Mouse (Mus musculus): ENCODE results near the gene Zfhx3.

The Zfhx3 gene

DNA sequence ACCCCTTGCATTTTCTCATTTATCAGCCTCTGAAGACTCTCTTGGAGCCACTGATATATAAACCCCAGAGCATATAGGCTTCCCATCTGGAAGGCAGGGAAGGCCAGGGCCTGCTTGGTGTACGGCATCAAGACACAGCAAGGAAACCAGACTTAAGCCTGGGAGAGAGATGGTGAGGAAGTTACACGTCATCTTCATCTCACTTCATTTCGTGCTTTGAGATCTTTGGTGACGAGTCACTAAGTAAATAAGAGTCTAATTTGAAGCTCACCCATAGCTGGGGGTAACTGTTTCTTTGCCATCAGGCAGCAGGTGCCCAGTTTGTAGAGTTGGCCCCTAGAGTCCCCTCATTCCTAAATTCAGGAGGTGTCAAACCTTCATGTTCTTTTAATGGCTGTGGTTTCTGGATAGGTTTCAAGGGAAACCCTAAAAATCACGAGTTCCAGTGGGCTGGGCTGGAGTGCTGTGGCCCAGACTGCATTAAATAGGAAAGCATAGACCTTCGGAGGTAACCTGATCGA is 773.9 kb downstream of the Zfhx3 start:
- in situ Hi-C loops (cut with MboI, MseI): no loop called here

- in situ Hi-C loops (cut with MboI, MseI): no loop called here
These were observed 775.1 kb downstream of the Zfhx3 start for GRCm38 (mm10) chr8:108717545-108717944.

DNA sequence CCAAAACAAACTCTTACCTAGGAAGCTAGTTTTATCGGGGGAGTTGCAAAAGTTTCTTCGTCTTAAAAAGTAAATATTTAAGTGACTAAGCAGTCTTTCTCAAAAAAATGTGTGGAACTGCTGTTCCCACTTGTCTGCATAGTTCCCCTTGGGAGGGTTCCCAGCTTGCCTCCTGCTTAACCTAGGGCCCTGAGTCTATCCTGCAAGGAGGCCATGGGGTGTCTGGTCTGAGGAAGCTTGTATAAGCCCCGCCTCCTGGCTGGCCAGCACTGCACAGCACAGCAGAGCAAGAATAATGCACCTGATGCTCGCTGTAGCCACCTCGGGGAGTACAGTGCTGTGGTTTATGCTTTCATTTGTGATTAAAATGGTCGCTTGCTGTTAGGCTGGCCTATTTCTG is 775.6 kb downstream of the Zfhx3 start:
- in situ Hi-C loops (cut with MboI, MseI): no loop called here

DNA sequence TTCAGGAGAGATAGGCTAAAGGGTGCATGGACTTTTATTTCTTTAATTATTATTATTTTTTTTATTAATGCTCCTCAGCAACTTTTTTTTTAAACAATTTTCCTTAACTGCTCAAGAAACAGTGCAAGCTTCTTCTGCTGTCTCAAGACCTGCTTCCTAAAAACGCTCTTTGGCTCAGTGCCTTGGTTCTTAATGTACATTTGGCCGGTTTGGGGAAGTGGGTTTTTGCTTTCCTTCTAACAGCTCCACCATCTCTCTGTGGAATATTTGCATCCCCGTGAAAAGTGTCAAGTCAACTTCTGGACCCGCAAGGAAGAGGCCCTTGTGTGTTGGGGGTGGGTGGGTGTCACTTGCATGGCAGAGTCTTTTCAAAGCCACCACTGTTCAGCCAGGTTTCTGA is 778.4 kb downstream of the Zfhx3 start:
- in situ Hi-C loops (cut with MboI, MseI): no loop called here

DNA sequence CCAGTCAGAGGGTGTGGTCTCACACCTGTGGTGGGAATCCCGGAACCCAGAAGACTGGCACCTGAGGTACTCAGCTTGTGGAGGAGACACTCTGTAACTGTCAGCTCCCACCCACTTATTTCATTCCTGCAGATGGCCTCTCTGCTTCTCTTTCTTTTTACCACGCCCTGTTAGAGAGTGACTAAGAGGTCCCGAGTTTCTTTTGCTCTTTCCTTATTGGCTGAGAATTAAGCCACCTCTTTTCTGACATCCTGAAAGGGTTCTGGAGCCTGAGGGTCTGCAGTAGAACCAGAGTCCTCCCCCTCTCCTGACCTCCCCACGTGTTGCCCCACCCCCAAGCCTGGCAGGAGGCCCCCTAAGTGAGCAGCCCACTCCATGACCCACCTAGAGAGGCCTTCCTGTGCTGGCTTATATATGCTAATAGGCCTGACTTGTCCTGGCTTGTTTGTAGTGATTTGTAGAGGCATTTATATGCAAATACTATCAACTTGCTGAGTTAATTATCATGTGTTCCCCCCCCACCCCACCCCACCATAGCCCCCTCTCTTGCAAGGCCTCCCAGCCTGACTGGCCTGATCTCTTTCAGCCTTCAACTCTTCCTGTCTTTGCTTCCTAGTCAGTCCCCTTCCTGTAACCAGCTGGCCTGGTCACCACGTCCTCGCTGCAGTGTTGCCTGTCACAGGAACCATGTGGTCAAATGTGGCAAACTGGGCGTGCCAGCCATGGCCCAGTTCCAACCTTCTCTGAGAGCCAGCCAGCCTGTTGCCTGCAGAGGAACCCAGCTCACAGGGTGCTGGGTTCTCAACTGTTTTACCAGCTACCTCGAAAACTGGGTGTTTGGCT is 780.4 kb downstream of the Zfhx3 start:
- in situ Hi-C loops (cut with MboI, MseI): no loop called here

DNA sequence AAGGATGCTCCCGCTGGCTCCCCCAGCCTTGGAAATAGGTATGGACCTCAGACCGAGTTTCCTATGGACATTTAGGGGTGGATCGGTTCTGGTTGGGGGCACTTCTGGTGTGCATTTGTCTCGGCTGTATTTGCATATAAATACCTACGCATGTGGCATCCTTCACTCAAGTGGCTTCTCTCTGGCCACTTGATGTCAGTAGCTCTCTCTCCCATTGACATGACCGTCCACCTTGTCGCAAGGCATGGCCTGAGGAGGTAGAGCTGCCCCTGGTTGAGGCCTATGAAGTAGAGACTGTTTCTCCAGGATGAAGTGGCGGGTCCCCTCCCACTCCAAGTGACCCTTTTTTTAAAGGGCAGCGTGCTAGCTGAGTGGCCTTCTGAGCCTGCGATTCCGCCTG is 781.2 kb downstream of the Zfhx3 start:
- in situ Hi-C loops (cut with MboI, MseI): no loop called here

GRCm38 (mm10) chr8:108724818-108725506 is 782.5 kb downstream of the Zfhx3 start:
- in situ Hi-C loops (cut with MboI, MseI): no loop called here

- in situ Hi-C loops (cut with MboI, MseI): no loop called here
These were observed 783.2 kb downstream of the Zfhx3 start for GRCm38 (mm10) chr8:108725631-108726030.

- in situ Hi-C loops (cut with MboI, MseI): no loop called here
These were observed 784.2 kb downstream of the Zfhx3 start for GRCm38 (mm10) chr8:108726541-108727241.

DNA sequence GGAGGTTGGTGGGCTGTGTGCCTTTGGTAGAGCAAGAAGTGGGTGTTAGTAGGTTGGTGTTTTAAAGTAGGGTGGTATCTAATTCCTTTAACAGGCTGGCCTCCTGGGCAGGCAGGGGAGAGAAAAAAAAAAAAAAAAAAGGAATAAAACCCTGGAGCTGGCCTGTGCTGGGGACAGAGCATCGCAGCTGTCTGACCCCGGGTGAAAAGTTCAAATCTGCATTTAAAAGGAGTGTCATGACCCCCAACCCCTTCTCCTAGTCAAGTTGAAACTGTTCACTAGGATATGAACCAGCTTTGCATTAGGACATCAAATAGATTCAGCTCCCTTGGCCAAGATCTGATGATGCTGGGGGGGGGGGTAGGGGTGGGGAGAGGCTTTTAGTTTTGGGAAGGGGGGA is 786.7 kb downstream of the Zfhx3 start:
- in situ Hi-C loops (cut with MboI, MseI): no loop called here

- in situ Hi-C loops (cut with MboI, MseI): no loop called here
These were observed 787.4 kb downstream of the Zfhx3 start for GRCm38 (mm10) chr8:108729667-108730329.

- in situ Hi-C loops (cut with MboI, MseI): no loop called here
These were observed 788.5 kb downstream of the Zfhx3 start for GRCm38 (mm10) chr8:108730907-108731440.

- in situ Hi-C loops (cut with MboI, MseI): no loop called here
These were observed 790.1 kb downstream of the Zfhx3 start for GRCm38 (mm10) chr8:108732500-108732899.

DNA sequence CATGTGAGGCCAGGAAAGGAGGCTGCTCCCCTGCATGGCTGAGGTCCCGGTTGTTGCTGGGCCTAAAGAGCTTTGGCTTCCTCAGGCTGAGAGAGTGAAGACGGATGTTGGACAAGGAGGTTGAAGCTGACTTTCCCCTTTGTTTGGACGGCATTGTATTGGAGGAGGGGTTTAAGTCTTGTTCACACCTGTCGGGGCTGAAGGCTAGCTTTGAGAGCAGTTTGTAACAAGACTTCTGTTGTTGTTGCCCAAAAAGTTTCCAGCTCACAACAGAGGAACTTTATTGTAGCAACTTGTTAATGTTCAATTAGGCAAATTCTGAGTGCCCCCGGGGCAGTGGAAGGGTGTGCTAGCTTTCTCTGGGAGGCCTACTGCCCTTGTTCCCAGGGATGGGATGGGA is 790.9 kb downstream of the Zfhx3 start:
- in situ Hi-C loops (cut with MboI, MseI): no loop called here

DNA sequence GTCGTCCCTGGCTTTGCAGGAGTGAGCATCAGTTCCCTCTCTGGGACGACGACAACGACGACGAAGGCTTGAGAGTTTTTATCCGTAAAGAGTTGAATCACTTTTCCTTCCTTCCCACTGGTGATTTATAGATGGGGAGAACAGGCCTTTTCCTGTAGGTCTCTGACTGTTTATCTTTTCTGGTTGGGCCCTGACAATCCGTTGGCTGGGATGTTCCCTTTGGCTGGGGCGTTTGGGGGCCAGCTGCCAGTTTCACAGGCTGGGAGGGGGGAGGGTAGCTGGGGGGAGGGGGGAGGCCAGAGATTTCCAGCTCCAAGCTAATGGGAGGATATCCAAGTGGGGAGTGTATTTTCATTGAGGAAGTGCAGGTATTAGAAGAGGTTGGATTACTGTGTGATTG is 794.0 kb downstream of the Zfhx3 start:
- in situ Hi-C loops (cut with MboI, MseI): no loop called here

GRCm38 (mm10) chr8:108738179-108738578 is 795.7 kb downstream of the Zfhx3 start:
- in situ Hi-C loops (cut with MboI, MseI): no loop called here

GRCm38 (mm10) chr8:108739517-108739916 is 797.1 kb downstream of the Zfhx3 start:
- in situ Hi-C loops (cut with MboI, MseI): no loop called here

DNA sequence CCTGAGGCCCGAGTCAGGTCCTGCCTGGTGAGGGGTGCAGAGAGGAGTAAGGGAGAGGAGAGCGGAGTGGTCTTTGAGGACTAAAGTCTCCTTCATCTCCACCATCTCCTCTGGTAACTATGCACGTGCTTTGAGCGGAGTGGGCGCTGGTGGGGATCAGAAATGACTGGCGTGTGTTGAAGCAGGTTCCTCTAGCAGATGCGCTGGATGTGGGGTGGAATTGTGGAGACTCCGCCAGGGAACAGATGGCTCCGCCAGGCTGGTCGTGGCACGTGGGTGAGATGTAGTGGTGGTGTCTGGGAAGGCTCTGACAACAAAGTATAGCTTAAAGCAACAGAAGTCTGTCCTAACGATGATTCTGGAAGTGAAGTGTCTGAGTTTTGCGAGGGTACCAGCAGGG is 798.0 kb downstream of the Zfhx3 start:
- in situ Hi-C loops (cut with MboI, MseI): no loop called here

DNA sequence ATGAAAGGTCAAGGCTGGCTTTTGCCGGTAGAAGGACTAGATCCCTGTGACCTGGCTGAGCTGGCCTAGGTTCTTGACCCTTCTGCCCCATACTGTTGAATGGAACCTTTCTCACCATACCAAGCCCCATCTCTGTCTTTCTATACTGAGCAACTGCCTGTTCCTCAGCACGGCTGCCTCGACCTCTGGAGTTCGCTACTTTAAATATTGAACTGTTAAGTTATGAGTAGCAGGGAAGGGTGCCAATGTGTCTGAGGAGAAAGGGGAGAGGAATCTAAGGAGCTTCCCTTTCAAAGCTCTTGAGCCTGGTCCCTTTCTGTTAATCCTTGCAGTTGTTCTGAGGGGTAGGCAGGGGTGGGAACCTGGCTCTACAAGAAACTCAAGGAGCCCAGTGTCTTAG is 799.2 kb downstream of the Zfhx3 start:
- in situ Hi-C loops (cut with MboI, MseI): no loop called here

DNA sequence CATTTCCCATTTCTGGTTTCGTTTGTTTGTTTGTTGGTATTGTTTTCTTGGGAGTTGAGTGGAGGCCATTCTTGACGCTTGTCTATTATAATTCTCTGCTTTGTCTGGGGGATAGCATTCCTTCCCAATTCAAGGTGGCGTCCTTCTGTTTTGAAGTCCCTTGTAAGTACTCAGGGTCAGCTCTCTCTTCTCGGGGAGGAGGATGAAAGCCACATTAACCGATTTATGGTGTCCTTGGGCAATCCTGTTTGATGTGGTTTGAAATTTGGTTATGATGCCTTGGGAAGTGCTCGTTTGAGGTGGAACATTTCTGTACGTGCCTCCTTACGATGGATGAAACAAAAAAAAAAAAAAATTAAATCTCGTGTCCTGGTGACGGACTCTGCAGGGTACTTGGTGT is 800.0 kb downstream of the Zfhx3 start:
- in situ Hi-C loops (cut with MboI, MseI): no loop called here

GRCm38 (mm10) chr8:108743238-108743637 is 800.8 kb downstream of the Zfhx3 start:
- in situ Hi-C loops (cut with MboI, MseI): no loop called here

DNA sequence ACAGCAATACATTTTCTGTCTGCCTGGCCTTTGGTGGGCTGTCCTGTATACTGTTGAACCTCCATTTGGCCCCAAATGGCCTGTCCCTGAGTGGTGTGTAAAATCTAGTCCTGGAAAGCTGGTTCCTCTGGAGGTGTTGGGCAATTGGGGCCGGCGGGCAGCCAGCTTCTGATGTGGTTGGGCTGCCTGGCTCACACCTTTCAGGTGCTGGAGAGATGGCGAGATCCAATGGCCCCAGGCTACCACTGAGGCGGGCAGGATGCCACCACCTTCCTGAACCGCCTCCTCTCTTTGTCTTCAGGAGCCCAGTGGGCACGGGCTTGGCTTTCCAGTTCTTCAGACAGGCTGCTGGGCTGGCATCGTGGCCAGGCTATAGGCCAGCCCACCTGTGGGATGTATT is 803.1 kb downstream of the Zfhx3 start:
- in situ Hi-C loops (cut with MboI, MseI): no loop called here

Measured in T-helper 1 cell (primary cell).